ENCODE assay signal across 20 mouse cellular contexts in the genomic region with DNA sequence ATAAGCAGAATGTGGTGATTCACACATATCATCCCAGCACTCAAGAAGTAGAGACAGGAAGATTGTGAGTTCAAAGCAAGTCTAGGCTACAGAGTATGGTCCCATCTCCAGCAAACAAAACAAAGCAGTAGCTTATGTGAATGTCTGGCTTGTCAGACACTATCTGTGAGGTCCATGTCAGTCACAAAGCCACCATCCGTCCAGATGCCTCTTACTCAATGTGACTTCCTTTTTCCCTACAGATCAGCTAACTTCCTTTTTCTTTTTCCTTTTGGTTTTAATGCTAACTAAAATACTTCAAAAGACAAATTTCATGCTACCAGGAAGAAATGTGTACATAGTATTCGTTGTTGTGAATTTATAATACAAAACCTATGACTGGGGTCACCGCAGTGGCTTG. TPM values are rescaled to one million over a fixed set of nuclear protein-coding genes. Genes with fewer than 3 reads are reported as not detected.
DNase-seq lines count a peak whose midpoint lies in the region; ATAC-seq and TF ChIP-seq lines count a peak whose summit lies in the region.
"Had no signal": no experiment of that assay in that cellular context is flagged by ENCODE, and none has a peak within 500 bp of the region (broad histone marks: within the 10 kb centered on the region; RNA-seq: fewer than 3 reads in every experiment).

No protein-coding gene starts in this region.

- no peak for TF ChIP-seq CTCF in lung, postnatal 0 days (IDR thresholded peaks at IDR 0.05)
- TF ChIP-seq CTCF in liver, postnatal 0 days (IDR thresholded peaks at IDR 0.05; ENCODE audit: low read depth) = no peak

- no peak for ATAC-seq in heart, embryonic 15.5 days (replicated peaks; ENCODE audit: insufficient number of reproducible peaks, insufficient read depth, low FRiP score, low read depth)
- no peak for ATAC-seq in lung, postnatal 0 days
- ATAC-seq in liver, postnatal 0 days = 0 out of 2 replicates have a peak, but pooled peaks have one; percentile 33
- ATAC-seq in stomach, embryonic 16.5 days (ENCODE audit: insufficient read depth, low FRiP score) = no peak

- TF ChIP-seq EP300 in lung, postnatal 0 days (IDR thresholded peaks at IDR 0.05) = no peak
- TF ChIP-seq EP300 in liver, postnatal 0 days (IDR thresholded peaks at IDR 0.05; ENCODE audit: low read depth) = no peak

- H3K36me3 ChIP-seq in heart, embryonic 15.5 days = no peaks in the 10 kb centered on the region
- H3K36me3 ChIP-seq in lung, postnatal 0 days (ENCODE audit: insufficient read depth, low read length) = no peaks in the 10 kb centered on the region
- H3K36me3 ChIP-seq in liver, postnatal 0 days (replicated peaks; ENCODE audit: insufficient read depth, low read length) = no peaks in the 10 kb centered on the region; the same call in 1 of the 2 replicates
- no peaks in the 10 kb centered on the region for H3K36me3 ChIP-seq in stomach, embryonic 16.5 days (ENCODE audit: control insufficient read depth, insufficient read depth, low read length)
- H3K36me3 ChIP-seq: embryonic facial prominence, embryonic 15.5 days; forebrain, embryonic 12.5 days; midbrain, embryonic 10.5 days had no signal

- H3K4me2 ChIP-seq in heart, embryonic 15.5 days = no peak overlapping the region
- H3K4me2 ChIP-seq in lung, postnatal 0 days (replicated peaks; ENCODE audit: low read depth, low read length) = no peak overlapping the region
- H3K4me2 ChIP-seq in liver, postnatal 0 days (ENCODE audit: low read depth, low read length) = no peak overlapping the region
- no peak overlapping the region for H3K4me2 ChIP-seq in stomach, embryonic 16.5 days (ENCODE audit: low read depth, low read length)
- H3K4me2 ChIP-seq: embryonic facial prominence, embryonic 15.5 days; forebrain, embryonic 12.5 days had no signal

- no peaks in the 10 kb centered on the region for H3K27me3 ChIP-seq in heart, embryonic 15.5 days
- no peaks in the 10 kb centered on the region for H3K27me3 ChIP-seq in lung, postnatal 0 days (replicated peaks; ENCODE audit: insufficient read depth, low read length)
- H3K27me3 ChIP-seq in liver, postnatal 0 days (ENCODE audit: insufficient read depth, low read length) = no peaks in the 10 kb centered on the region
- H3K27me3 ChIP-seq in stomach, embryonic 16.5 days (ENCODE audit: control insufficient read depth, insufficient read depth, low read length) = no peaks in the 10 kb centered on the region
- H3K27me3 ChIP-seq: embryonic facial prominence, embryonic 15.5 days; forebrain, embryonic 12.5 days had no signal

- WGBS in heart, embryonic 15.5 days = 68% methylated on average over 3 of the region's 3 CpGs
- 65% methylated on average over 3 of the region's 3 CpGs for WGBS in lung, postnatal 0 days
- WGBS in liver, postnatal 0 days (ENCODE audit: insufficient replicate concordance) = 32% methylated on average over 3 of the region's 3 CpGs
- 75% methylated on average over 3 of the region's 3 CpGs for WGBS in stomach, embryonic 16.5 days

- H3K9me3 ChIP-seq in heart, embryonic 15.5 days (replicated peaks) = no peaks in the 10 kb centered on the region
- no peaks in the 10 kb centered on the region for H3K9me3 ChIP-seq in lung, postnatal 0 days (ENCODE audit: low read length)
- no peaks in the 10 kb centered on the region for H3K9me3 ChIP-seq in liver, postnatal 0 days (ENCODE audit: low read length)
- H3K9me3 ChIP-seq in stomach, embryonic 16.5 days (replicated peaks; ENCODE audit: control insufficient read depth, low read length) = no peaks in the 10 kb centered on the region
- H3K9me3 ChIP-seq: embryonic facial prominence, embryonic 15.5 days; forebrain, embryonic 12.5 days; midbrain, embryonic 10.5 days had no signal

- no peak for DNase-seq in heart, postnatal 10 days
- peak; percentile 49 for DNase-seq in lung, postnatal 0 days (ENCODE audit: low spot score)
- no peak for DNase-seq in lung, postnatal 4 days
- no peak for DNase-seq in liver, postnatal 0 days
- no peak for DNase-seq in left cerebral cortex, adult 8-10 months (ENCODE audit: low spot score in 2 of 2)
- DNase-seq in right cerebral cortex, postnatal 25 days = no peak
- DNase-seq: adrenal gland, adult 2 months; cerebellum, adult 8-10 months; heart, adult 18-20 months; heart, postnatal 4 days; left cerebral cortex, postnatal 4 days; right cerebral cortex, adult 18-20 months had no signal

- H3K9ac ChIP-seq in heart, embryonic 15.5 days = no peak overlapping the region
- no peak overlapping the region for H3K9ac ChIP-seq in lung, postnatal 0 days (replicated peaks; ENCODE audit: low read depth)
- no peak overlapping the region for H3K9ac ChIP-seq in liver, postnatal 0 days (replicated peaks)
- no peak overlapping the region for H3K9ac ChIP-seq in stomach, embryonic 16.5 days (ENCODE audit: low read length)
- H3K9ac ChIP-seq: embryonic facial prominence, embryonic 15.5 days; forebrain, embryonic 12.5 days had no signal

- H3K27ac ChIP-seq in heart, embryonic 15.5 days = peak overlapping the region; percentile 37
- H3K27ac ChIP-seq in lung, postnatal 0 days (ENCODE audit: low read length) = no peak overlapping the region
- no peak overlapping the region for H3K27ac ChIP-seq in liver, postnatal 0 days (ENCODE audit: low read depth)
- H3K27ac ChIP-seq in stomach, embryonic 16.5 days (ENCODE audit: low read length) = peak overlapping the region; percentile 51; the same call in 1 of the 2 replicates
- H3K27ac ChIP-seq: embryonic facial prominence, embryonic 15.5 days; forebrain, embryonic 12.5 days; midbrain, embryonic 10.5 days had no signal

- intact Hi-C loops in heart, postnatal 10 days (cut with DNase I) = no loop called here

- no peak overlapping the region for H3K4me3 ChIP-seq in heart, embryonic 15.5 days
- H3K4me3 ChIP-seq in lung, postnatal 0 days (ENCODE audit: low read depth, low read length) = no peak overlapping the region
- H3K4me3 ChIP-seq in liver, postnatal 0 days (ENCODE audit: low read depth, low read length) = no peak overlapping the region
- H3K4me3 ChIP-seq in stomach, embryonic 16.5 days (replicated peaks; ENCODE audit: low read length) = no peak overlapping the region
- H3K4me3 ChIP-seq: embryonic facial prominence, embryonic 15.5 days; forebrain, embryonic 12.5 days; midbrain, embryonic 10.5 days had no signal

- H3K4me1 ChIP-seq in heart, embryonic 15.5 days (replicated peaks) = peaks cover 12% of the 10 kb centered on the region
- H3K4me1 ChIP-seq in lung, postnatal 0 days (ENCODE audit: insufficient read depth, low read depth, low read length) = peaks cover 3% of the 10 kb centered on the region; the same call in 1 of the 2 replicates
- peaks cover 18% of the 10 kb centered on the region for H3K4me1 ChIP-seq in liver, postnatal 0 days (ENCODE audit: insufficient read depth)
- peaks cover 4% of the 10 kb centered on the region; the same call in 1 of the 2 replicates for H3K4me1 ChIP-seq in stomach, embryonic 16.5 days (ENCODE audit: control insufficient read depth, insufficient read depth, low read length)
- H3K4me1 ChIP-seq: embryonic facial prominence, embryonic 15.5 days; forebrain, embryonic 12.5 days had no signal

RNA-seq across cellular contexts. Expression of a gene that starts 20.5 kb away (rescaled TPM):
- 1.8 and 3.1 TPM in 2 replicates for polyA plus RNA-seq in heart, embryonic 15.5 days (2015; fragmentation: Nextera tagmentation; extraction: Ambion mirVana)
- 1 to 10 TPM; 1.3 TPM for total RNA-seq in heart, postnatal 10 days (2021)
- polyA plus RNA-seq in lung, postnatal 0 days (2015; fragmentation: Nextera tagmentation; extraction: Ambion mirVana) = 1.6 TPM in 2 replicates
- polyA plus RNA-seq in liver, postnatal 0 days (2015; fragmentation: Nextera tagmentation; extraction: Ambion mirVana) = 0.94 and 0.95 TPM in 2 replicates
- 4.1 and 4.7 TPM in 2 replicates for polyA plus RNA-seq in stomach, embryonic 16.5 days (2015; fragmentation: Nextera tagmentation; extraction: Ambion mirVana)
- 1 to 10 TPM in 2 of 4 experiments, under 1 TPM in 2; 0.44 to 2.6 (median 1.2) TPM for total RNA-seq in left cerebral cortex, adult 8-10 months (2022)

RNA-seq across cellular contexts. Expression of a gene that starts 49.0 kb away (rescaled TPM):
- not detected in 2 replicates for polyA plus RNA-seq in heart, embryonic 15.5 days (2015; fragmentation: Nextera tagmentation; extraction: Ambion mirVana)
- total RNA-seq in heart, postnatal 10 days (2021) = not detected
- not detected in 2 replicates for polyA plus RNA-seq in lung, postnatal 0 days (2015; fragmentation: Nextera tagmentation; extraction: Ambion mirVana)
- polyA plus RNA-seq in liver, postnatal 0 days (2015; fragmentation: Nextera tagmentation; extraction: Ambion mirVana) = not detected in 2 replicates
- not detected in 2 replicates for polyA plus RNA-seq in stomach, embryonic 16.5 days (2015; fragmentation: Nextera tagmentation; extraction: Ambion mirVana)
- under 1 TPM in 1 of 4 experiments, not detected in 3; 0.44 TPM for total RNA-seq in left cerebral cortex, adult 8-10 months (2022)
- total RNA-seq: adrenal gland, adult 2 months; heart, adult 18-20 months; heart, postnatal 4 days; layer of hippocampus, postnatal 14 days had no signal
- polyA plus RNA-seq: adrenal gland, adult 2 months; embryonic facial prominence, embryonic 15.5 days; forebrain, embryonic 12.5 days; kidney, embryonic 16.5 days; liver, embryonic 16.5 days; midbrain, embryonic 10.5 days had no signal

Comparison
In these comparisons a context has a peak if more than half of its experiments do, and no peak if none do; other contexts are left out.
1. H3K27ac ChIP-seq: peak in heart, embryonic 15.5 days (single experiment) and stomach, embryonic 16.5 days (single experiment); none in lung, postnatal 0 days (single experiment) and liver, postnatal 0 days (single experiment).